Mouse (Mus musculus) spleen, adult 2 months (tissue): ENCODE measurements around the gene Capn10. TPM values are rescaled to one million over a fixed set of nuclear protein-coding genes. Genes with fewer than 3 reads are reported as not detected.

Experiments
- DNase-seq, 2 experiments: peaks; one replicate each; pipeline versions ENCODE4 v3.0.0 to v3.0.0-alpha.2; 2012 to 2021; ENCODE audit warnings: low spot score in 2 of 2, low read depth in 1 of 2
- H3K27ac ChIP-seq: fragments of 200-500 bp; 2 replicates; pipeline ENCODE4 v1.5.1; 2012; ENCODE audit warnings: low read length, inconsistent platforms; ENCODE audit not compliant: insufficient read depth
- H3K27me3 ChIP-seq: fragments of 200-500 bp; 2 replicates; pipeline ENCODE4 v1.6.1; 2012; ENCODE audit warnings: mild to moderate bottlenecking, moderate library complexity, low read length, inconsistent platforms; ENCODE audit not compliant: control insufficient read depth, insufficient read depth
- H3K36me3 ChIP-seq: fragments of 200-500 bp; 2 replicates; pipeline ENCODE4 v1.6.1; 2012; ENCODE audit warnings: mild to moderate bottlenecking, low read length, inconsistent platforms; ENCODE audit not compliant: control insufficient read depth, insufficient read depth
- H3K4me1 ChIP-seq: fragments of 200-500 bp; 2 replicates; pipeline ENCODE4 v1.6.1; 2011; ENCODE audit warnings: inconsistent platforms; ENCODE audit not compliant: control insufficient read depth, insufficient read depth, insufficient read length
- H3K4me3 ChIP-seq: fragments of 200-500 bp; 2 replicates; pipeline ENCODE4 v1.5.1; 2011; ENCODE audit warnings: mild to moderate bottlenecking, inconsistent platforms; ENCODE audit not compliant: insufficient read depth, insufficient read length; ENCODE audit errors: extremely low read depth
- CTCF ChIP-seq: fragments of 200-500 bp; IDR thresholded peaks from 2 replicates; pipeline ENCODE4 v1.5.1; 2011; ENCODE audit warnings: mild to moderate bottlenecking, inconsistent platforms; ENCODE audit not compliant: insufficient read depth, insufficient read length, insufficient replicate concordance; ENCODE audit errors: extremely low read depth
- POLR2A ChIP-seq: fragments of 200-500 bp; IDR thresholded peaks from 2 replicates; pipeline ENCODE4 v1.6.1; 2011; ENCODE audit warnings: low read depth, low read length, inconsistent platforms
- WGBS: fragments of 180-500 bp; shearing (Covaris S2); methylation state at CpG from one replicate; pipeline ENCODE4 v1.1.7; 2018; 5-methylcytosine and 5-hydroxymethylcytosine counted together
- polyA plus RNA-seq: library from polyadenylated mRNA; depleted of rRNA; stranded (reverse); fragments of >200 nt; gene quantifications from 2 replicates; pipeline ENCODE4 v1.2.3, GENCODE M21; 2012

Gene Capn10
- polyA plus RNA-seq, 1 experiment = 14.3 TPM

DNA sequence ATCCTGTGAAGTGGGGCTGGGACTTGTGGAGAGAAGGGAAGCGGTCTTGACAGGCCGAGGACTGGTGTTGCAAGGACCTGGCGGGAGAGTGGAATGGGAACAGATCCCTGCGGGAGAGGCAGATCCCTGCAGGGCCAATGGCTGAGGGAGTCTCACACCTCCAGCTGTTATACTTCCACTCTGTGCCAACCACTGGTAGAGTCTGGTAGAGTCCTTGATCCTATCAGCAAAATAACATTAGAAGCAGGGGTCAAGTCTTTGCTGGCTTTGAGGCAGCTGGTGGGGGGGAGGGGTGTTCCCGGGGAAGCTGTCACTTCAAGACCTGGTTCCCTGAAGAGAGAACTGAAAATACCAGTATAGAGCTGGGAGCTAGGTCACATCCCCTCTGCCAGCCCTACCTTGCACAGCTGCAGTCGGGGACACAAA, 42.0 kb downstream of the Capn10 start:
- Histone ChIP-seq H3K4me1 (no peaks in the 10 kb centered on the region), H3K27ac (0 out of 2 replicates have a peak overlapping the region, but pooled peaks have one; percentile 31), H3K27me3 (no peaks in the 10 kb centered on the region), H3K36me3 (no peaks in the 10 kb centered on the region), H3K4me3 (no peak overlapping the region)
- WGBS = 69% methylated on average over 6 of the region's 6 CpGs
- no peak for DNase-seq
- no peak for TF ChIP-seq POLR2A
- TF ChIP-seq CTCF = no peak

DNA sequence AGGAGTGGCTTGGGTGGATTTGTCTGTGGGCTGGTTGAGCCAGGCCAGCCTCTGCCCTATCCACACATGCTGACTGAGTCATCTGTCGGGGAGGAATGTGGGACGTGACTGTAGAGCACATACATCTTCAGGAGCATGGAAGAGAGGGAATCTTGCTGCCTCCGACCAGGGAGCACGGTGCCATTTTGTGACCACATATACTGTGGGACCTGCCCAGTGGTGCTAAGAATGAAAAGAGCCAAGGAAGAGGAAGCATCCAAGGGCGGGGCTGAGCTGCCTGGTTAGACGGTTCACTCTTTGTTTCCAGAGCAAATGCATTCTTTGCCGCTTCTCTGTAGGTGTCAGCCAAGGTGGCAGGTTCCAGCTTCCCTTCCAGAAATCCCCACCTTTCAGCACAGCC, 44.5 kb downstream of the Capn10 start:
- TF ChIP-seq POLR2A = no peak
- TF ChIP-seq CTCF = no peak
- H3K4me3 ChIP-seq = no peak overlapping the region
- 78% methylated on average over 7 of the region's 7 CpGs for WGBS
- H3K27me3 ChIP-seq = no peaks in the 10 kb centered on the region
- H3K36me3 ChIP-seq = no peaks in the 10 kb centered on the region
- no peaks in the 10 kb centered on the region for H3K4me1 ChIP-seq
- no peak for DNase-seq
- no peak overlapping the region for H3K27ac ChIP-seq

DNA sequence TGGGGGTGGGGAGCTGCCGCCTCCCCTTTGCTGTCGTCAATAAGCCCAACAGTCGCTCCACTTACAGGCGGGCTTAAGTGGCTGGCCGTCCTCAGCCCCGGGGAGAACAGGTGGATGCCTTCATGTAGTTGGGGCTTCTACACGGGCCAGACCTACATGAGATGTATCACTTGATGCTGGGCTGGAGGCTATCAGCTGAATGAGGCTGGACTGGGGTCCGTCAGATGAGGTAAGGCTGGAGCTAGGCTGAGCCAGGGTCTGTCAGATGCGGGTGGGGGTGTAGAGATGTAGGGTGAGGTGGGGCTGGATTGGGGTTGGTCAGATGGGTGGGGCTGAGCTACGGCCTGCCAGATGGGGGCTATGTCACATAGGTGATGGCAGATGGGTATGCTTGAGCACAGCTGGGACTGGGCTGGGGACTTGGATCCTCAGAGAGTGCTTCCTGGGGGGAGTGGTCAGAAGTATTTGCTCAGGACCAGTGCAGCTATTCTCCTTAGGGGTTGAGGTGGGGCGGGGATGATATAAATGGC, 45.0 kb downstream of the Capn10 start:
- Histone ChIP-seq H3K27me3 (no peaks in the 10 kb centered on the region), H3K4me1 (no peaks in the 10 kb centered on the region), H3K36me3 (no peaks in the 10 kb centered on the region), H3K27ac (no peak overlapping the region), H3K4me3 (no peak overlapping the region)
- 77% methylated on average over 11 of the region's 11 CpGs for WGBS
- TF ChIP-seq CTCF (no peak), POLR2A (no peak)
- DNase-seq = no peak

DNA sequence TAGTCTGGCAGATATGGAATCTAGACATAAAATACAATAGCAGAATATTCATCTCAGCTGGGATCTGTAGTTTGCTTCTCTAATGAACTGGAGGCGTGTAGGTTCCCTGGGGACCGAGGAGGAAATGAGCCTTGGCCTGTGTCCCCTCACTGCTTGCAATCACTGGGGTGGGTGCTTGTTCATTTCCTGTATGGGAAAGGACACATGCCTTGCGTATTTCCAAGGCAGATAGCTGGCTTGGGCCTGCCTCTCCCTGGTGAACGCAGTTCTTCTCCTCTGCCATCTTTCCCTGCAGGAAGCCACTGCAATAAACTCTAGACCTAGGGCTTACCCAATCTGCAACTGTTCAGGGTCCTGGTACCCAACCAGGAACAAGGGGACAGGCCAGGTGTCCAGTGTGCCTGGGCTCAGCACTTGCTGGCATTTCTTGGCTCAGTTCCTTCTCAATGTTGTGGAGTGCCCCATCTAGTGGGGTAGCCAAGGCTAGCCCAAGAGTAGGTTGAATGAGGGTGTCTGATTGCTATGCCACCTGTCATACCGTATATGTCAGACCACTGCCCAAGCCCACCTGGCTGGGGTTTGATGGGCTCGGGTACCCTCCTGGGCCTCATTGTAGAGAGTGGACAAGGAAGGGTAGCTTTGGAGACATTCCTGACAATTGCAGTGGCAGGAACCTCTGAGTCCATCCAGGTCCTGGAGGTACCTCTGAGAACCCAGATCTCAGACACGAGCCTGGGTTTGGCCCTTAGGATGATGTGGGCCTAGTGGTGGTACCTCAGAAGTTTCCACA, 47.1 kb downstream of the Capn10 start:
- no peak overlapping the region for H3K4me3 ChIP-seq
- TF ChIP-seq CTCF = no peak
- TF ChIP-seq POLR2A = no peak
- H3K4me1 ChIP-seq = no peaks in the 10 kb centered on the region
- no peak overlapping the region for H3K27ac ChIP-seq
- 69% methylated on average over 7 of the region's 7 CpGs for WGBS
- no peaks in the 10 kb centered on the region for H3K27me3 ChIP-seq
- DNase-seq = no peak
- H3K36me3 ChIP-seq = no peaks in the 10 kb centered on the region

DNA sequence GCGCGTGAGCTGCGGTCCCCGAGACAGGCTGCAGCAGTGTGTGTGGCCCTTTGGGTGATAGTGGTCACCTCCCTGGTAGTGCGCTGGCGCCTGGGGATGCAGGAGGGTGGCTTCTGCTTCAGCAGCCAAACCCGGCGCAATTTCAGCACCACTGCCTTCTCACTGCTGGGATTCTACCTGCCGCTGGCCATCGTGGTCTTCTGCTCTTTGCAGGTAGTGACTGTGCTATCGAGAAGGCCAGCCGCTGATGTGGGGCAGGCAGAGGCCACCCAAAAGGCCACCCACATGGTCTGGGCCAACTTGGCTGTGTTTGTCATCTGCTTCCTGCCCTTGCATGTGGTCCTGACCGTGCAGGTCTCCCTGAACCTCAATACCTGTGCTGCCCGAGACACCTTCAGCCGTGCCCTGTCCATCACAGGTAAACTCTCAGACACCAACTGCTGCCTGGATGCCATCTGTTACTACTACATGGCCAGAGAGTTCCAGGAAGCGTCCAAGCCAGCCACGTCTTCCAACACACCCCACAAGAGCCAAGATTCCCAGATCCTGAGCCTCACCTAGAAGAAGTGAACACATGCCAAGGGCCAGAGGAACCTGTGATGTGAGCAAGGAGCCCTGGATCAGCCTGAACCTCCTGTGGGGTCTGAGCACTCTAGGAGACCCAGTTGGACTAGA, 48.9 kb downstream of the Capn10 start:
- Histone ChIP-seq H3K27me3 (no peaks in the 10 kb centered on the region), H3K27ac (no peak overlapping the region), H3K4me1 (no peaks in the 10 kb centered on the region), H3K36me3 (no peaks in the 10 kb centered on the region), H3K4me3 (no peak overlapping the region)
- 93% methylated on average over 17 of the region's 17 CpGs for WGBS
- DNase-seq = no peak
- TF ChIP-seq CTCF (no peak), POLR2A (no peak)

DNA sequence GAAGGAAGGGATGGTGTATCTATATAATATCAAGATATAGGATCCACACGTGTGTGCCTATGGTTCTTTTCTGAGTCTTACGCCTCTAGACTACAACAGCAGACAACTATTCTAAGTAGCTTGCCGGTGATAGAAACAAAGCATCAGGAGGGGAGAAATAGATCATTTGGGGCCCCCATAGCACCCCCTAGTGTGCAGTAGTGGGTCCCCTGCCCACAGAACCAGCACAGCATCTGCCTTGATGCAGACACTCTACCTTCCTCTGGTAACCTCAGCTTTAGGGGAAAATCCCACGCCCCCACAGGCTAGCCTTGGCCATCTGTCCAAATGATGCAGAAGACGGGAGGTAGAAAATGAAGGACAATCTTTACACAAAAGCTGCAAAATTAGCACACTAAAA, 50.8 kb downstream of the Capn10 start:
- H3K4me1 ChIP-seq = no peaks in the 10 kb centered on the region
- no peak for DNase-seq
- H3K36me3 ChIP-seq = no peaks in the 10 kb centered on the region
- no peak overlapping the region for H3K4me3 ChIP-seq
- no peaks in the 10 kb centered on the region for H3K27me3 ChIP-seq
- no peak overlapping the region for H3K27ac ChIP-seq
- TF ChIP-seq POLR2A = no peak
- 74% methylated on average over 5 of the region's 5 CpGs for WGBS

DNA sequence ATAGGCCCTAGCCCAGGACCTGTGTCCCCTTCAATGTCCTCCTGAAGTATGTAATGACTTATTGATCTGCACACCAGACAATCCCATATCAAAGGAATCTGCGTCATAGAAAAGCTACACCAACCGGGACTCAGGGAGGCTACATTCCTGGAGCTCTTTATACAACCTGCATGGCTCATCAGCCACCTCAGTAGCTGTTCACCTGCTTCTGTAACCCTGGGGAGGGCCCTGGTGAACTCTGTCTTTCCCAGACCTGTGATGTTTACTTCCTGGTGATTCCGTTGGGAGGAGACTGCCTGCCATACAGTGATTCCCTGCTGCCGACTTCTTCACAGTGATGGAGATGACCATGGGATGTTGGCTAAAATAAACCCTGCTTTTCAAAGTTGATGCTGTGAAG, 54.7 kb downstream of the Capn10 start:
- no peaks in the 10 kb centered on the region for H3K27me3 ChIP-seq
- DNase-seq = no peak
- 86% methylated on average over 4 of the region's 4 CpGs for WGBS
- H3K4me1 ChIP-seq = no peaks in the 10 kb centered on the region
- TF ChIP-seq POLR2A = no peak
- TF ChIP-seq CTCF = no peak
- no peak overlapping the region for H3K4me3 ChIP-seq
- H3K36me3 ChIP-seq = no peaks in the 10 kb centered on the region
- H3K27ac ChIP-seq = no peak overlapping the region
